Mouse (Mus musculus): ENCODE data around the gene Slc17a3. TPM values are rescaled to one million over a fixed set of nuclear protein-coding genes. Genes with fewer than 3 reads are reported as not detected.

Slc17a3 gene
- polyA plus RNA-seq, 1 experiment from 2014 or later = 0.27 TPM

DNA sequence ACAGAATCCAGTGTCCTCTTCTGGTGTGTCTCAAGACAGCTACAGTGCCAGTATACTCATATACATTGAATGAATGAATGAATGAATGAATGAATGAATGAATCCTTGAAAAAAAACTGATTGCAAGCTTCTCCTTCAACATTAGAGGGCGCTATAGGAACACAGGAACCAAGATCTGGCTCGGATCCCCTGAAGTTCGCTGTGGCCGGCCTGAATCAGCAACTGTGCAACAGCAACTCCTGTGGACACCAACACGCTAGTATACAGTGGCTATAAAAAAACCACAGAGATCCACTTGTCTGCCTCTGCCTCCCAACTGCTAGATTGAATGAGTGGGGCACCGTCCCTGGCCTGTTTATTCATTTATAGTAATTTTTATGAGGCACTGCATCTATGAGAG, 6.2 kb upstream of the Slc17a3 start:
- Histone ChIP-seq H3K4me2 (ENCODE audit: low read depth, low read length) (no peak overlapping the region), H3K4me1 (ENCODE audit: control insufficient read depth, insufficient read depth, low read length) (no peaks in the 10 kb centered on the region), H3K36me3 (ENCODE audit: control insufficient read depth, insufficient read depth, low read length) (no peaks in the 10 kb centered on the region), H3K9me3 (replicated peaks; ENCODE audit: control insufficient read depth, low read length) (no peaks in the 10 kb centered on the region), H3K27me3 (ENCODE audit: control insufficient read depth, insufficient read depth, low read length) (no peaks in the 10 kb centered on the region), H3K27ac (ENCODE audit: low read length) (no peak overlapping the region), H3K9ac (ENCODE audit: low read length) (no peak overlapping the region), H3K4me3 (replicated peaks; ENCODE audit: low read length) (no peak overlapping the region)
- no peak for ATAC-seq (ENCODE audit: insufficient read depth, low FRiP score)
- WGBS = 12% methylated on average over 6 of the region's 6 CpGs

DNA sequence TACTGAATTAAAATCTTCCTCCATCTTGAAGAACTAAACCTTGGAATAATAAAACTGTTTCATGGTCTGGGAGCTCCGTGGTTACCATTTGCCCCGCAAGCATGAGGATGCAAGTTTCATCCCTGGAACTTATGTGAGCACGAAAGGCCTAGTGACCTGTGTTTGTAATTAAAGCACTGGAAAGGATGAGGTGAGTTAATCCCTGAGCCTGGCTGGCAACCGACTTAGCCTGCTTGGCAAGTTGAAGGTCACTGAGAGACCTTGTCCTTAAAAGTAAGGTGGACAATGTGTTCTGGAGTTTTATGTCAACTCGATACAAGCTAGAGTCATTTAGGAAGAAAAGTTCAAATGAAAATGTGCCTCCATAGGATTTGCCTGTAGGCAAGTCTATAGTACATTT, 4.4 kb upstream of the Slc17a3 start:
- H3K4me2 ChIP-seq (ENCODE audit: low read depth, low read length) = no peak overlapping the region
- no peak for ATAC-seq (ENCODE audit: insufficient read depth, low FRiP score)
- H3K9ac ChIP-seq (ENCODE audit: low read length) = no peak overlapping the region
- H3K27ac ChIP-seq (ENCODE audit: low read length) = no peak overlapping the region
- H3K4me3 ChIP-seq (replicated peaks; ENCODE audit: low read length) = no peak overlapping the region
- no peaks in the 10 kb centered on the region for H3K27me3 ChIP-seq (ENCODE audit: control insufficient read depth, insufficient read depth, low read length)
- no peaks in the 10 kb centered on the region for H3K9me3 ChIP-seq (replicated peaks; ENCODE audit: control insufficient read depth, low read length)
- no peaks in the 10 kb centered on the region for H3K4me1 ChIP-seq (ENCODE audit: control insufficient read depth, insufficient read depth, low read length)
- H3K36me3 ChIP-seq (ENCODE audit: control insufficient read depth, insufficient read depth, low read length) = no peaks in the 10 kb centered on the region
- WGBS = 85% methylated on average over 5 of the region's 5 CpGs

DNA sequence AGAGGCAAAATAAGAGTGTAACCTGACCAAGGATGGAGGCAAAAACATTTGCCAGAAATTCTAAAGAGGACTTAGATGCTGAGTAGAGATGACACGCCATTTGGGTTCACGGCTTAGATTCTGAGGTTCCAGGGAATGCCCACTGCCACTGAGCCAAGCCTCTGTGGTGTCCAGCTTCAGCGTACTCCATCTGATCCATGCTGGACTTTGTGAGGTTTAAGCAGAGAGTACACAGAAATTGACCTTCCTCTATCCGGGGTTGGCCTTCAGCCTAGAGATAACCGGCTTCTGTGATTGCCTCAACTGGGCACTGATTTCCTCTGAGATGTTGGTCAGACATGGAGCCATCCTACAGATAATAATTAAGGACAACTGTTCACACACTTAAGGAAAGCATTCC, 2.6 kb upstream of the Slc17a3 start:
- H3K4me1 ChIP-seq (ENCODE audit: control insufficient read depth, insufficient read depth, low read length) = no peaks in the 10 kb centered on the region
- H3K27me3 ChIP-seq (ENCODE audit: control insufficient read depth, insufficient read depth, low read length) = no peaks in the 10 kb centered on the region
- H3K27ac ChIP-seq (ENCODE audit: low read length) = no peak overlapping the region
- no peak overlapping the region for H3K4me3 ChIP-seq (replicated peaks; ENCODE audit: low read length)
- H3K9ac ChIP-seq (ENCODE audit: low read length) = no peak overlapping the region
- WGBS = 89% methylated on average over 5 of the region's 5 CpGs
- ATAC-seq (ENCODE audit: insufficient read depth, low FRiP score) = no peak
- H3K4me2 ChIP-seq (ENCODE audit: low read depth, low read length) = no peak overlapping the region
- H3K36me3 ChIP-seq (ENCODE audit: control insufficient read depth, insufficient read depth, low read length) = no peaks in the 10 kb centered on the region
- no peaks in the 10 kb centered on the region for H3K9me3 ChIP-seq (replicated peaks; ENCODE audit: control insufficient read depth, low read length)

DNA sequence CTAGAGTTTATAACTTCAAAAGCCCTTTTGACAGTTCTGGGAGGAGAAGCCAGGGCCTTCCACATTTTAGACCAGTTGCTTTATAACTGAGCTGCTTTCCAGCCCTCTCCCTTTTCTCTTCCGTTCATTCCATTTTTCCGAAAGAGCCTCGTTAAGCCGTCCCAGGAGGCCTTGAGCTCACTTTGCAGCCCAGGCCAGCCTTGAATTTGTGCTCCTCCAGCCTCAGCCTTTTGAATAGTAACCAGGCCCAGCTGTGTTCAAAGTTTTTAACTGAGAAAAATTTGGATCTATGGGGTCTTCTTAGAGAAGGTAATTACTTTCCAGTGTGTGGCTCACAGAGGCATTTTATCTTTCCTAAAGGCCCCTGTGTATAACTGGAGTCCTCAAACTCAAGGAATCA, 6.6 kb downstream of the Slc17a3 start:
- Histone ChIP-seq H3K4me1 (ENCODE audit: control insufficient read depth, insufficient read depth, low read length) (no peaks in the 10 kb centered on the region), H3K27me3 (ENCODE audit: control insufficient read depth, insufficient read depth, low read length) (no peaks in the 10 kb centered on the region), H3K36me3 (ENCODE audit: control insufficient read depth, insufficient read depth, low read length) (no peaks in the 10 kb centered on the region), H3K9ac (ENCODE audit: low read length) (no peak overlapping the region), H3K4me2 (ENCODE audit: low read depth, low read length) (no peak overlapping the region), H3K9me3 (replicated peaks; ENCODE audit: control insufficient read depth, low read length) (no peaks in the 10 kb centered on the region), H3K4me3 (replicated peaks; ENCODE audit: low read length) (no peak overlapping the region), H3K27ac (ENCODE audit: low read length) (no peak overlapping the region)
- ATAC-seq (ENCODE audit: insufficient read depth, low FRiP score) = no peak
- 72% methylated on average over 4 of the region's 4 CpGs for WGBS

DNA sequence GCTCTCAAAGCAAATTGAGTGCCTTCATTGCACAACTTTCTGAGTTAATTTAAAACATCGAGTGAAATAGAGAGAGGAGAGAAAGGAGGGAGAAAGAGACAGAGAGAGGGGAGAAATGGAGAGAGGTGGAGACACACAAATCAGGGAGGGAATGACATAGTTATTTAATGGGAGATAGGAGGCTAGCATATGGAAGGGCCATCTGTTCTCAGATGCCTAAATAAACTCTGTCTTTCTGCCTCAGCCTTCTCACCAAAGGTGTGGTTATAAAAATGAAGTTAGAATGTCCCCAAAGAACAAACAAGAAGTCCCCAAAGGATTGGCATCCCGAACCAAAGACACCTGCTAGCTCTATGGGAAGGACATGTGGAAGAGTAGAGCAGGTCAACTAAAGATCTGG, 10.1 kb downstream of the Slc17a3 start:
- Histone ChIP-seq H3K36me3 (ENCODE audit: control insufficient read depth, insufficient read depth, low read length) (no peaks in the 10 kb centered on the region), H3K4me1 (ENCODE audit: control insufficient read depth, insufficient read depth, low read length) (no peaks in the 10 kb centered on the region), H3K4me3 (replicated peaks; ENCODE audit: low read length) (no peak overlapping the region), H3K27ac (ENCODE audit: low read length) (no peak overlapping the region), H3K4me2 (ENCODE audit: low read depth, low read length) (no peak overlapping the region), H3K27me3 (ENCODE audit: control insufficient read depth, insufficient read depth, low read length) (no peaks in the 10 kb centered on the region), H3K9me3 (replicated peaks; ENCODE audit: control insufficient read depth, low read length) (no peaks in the 10 kb centered on the region), H3K9ac (ENCODE audit: low read length) (no peak overlapping the region)
- 81% methylated on average over 2 of the region's 2 CpGs for WGBS
- ATAC-seq (ENCODE audit: insufficient read depth, low FRiP score) = no peak

DNA sequence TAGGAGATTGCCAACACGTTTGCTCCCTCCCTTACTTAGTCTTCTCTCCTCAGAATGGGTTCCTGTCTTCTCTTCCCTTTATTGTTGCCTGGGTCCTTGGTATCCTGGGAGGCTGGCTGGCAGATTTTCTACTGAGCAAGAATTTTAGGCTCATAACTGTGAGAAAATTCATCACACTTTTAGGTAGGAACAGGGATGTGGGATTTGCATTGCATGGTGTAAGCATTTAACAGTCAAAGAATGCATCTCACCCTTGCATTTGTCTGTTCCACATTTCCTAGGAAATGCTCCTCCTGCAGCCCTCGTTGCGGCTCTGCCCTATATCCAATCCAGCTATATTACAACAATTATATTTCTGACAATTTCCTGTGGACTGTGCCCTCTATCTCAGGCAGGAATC, 17.2 kb downstream of the Slc17a3 start:
- no peaks in the 10 kb centered on the region for H3K36me3 ChIP-seq (ENCODE audit: control insufficient read depth, insufficient read depth, low read length)
- WGBS = 54% methylated on average over 3 of the region's 3 CpGs

DNA sequence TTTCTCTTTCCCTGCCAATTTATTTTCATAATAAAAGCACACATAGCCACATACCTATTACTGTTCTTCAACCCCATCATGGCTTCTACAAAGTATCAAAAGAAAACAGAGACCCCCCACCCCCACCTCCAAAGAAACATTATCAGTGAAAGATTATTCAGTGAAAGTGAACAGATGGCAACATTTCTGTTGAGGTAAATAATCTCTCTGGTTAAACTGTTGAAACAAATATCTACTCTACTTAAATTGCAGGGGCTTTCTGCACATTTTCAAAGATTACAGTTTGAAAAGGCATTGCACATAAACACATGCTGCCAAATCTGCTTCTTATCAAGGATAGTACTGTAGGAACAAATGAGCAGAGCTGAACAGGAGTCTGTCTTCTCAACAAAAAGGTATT, 22.6 kb downstream of the Slc17a3 start:
- Histone ChIP-seq H3K4me2 (ENCODE audit: low read depth, low read length) (no peak overlapping the region), H3K36me3 (ENCODE audit: control insufficient read depth, insufficient read depth, low read length) (no peaks in the 10 kb centered on the region), H3K27me3 (ENCODE audit: control insufficient read depth, insufficient read depth, low read length) (no peaks in the 10 kb centered on the region), H3K9me3 (replicated peaks; ENCODE audit: control insufficient read depth, low read length) (no peaks in the 10 kb centered on the region), H3K4me1 (ENCODE audit: control insufficient read depth, insufficient read depth, low read length) (no peaks in the 10 kb centered on the region), H3K27ac (ENCODE audit: low read length) (no peak overlapping the region), H3K9ac (ENCODE audit: low read length) (no peak overlapping the region), H3K4me3 (replicated peaks; ENCODE audit: low read length) (no peak overlapping the region)
- no peak for ATAC-seq (ENCODE audit: insufficient read depth, low FRiP score)

More for the DNA sequence above, 17.2 kb downstream of the Slc17a3 start:
- H3K9ac ChIP-seq (ENCODE audit: low read length) = no peak overlapping the region
- no peak for ATAC-seq (ENCODE audit: insufficient read depth, low FRiP score)
- H3K9me3 ChIP-seq (replicated peaks; ENCODE audit: control insufficient read depth, low read length) = no peaks in the 10 kb centered on the region
- H3K27me3 ChIP-seq (ENCODE audit: control insufficient read depth, insufficient read depth, low read length) = no peaks in the 10 kb centered on the region
- H3K4me3 ChIP-seq (replicated peaks; ENCODE audit: low read length) = no peak overlapping the region
- H3K4me2 ChIP-seq (ENCODE audit: low read depth, low read length) = no peak overlapping the region
- H3K4me1 ChIP-seq (ENCODE audit: control insufficient read depth, insufficient read depth, low read length) = no peaks in the 10 kb centered on the region
- no peak overlapping the region for H3K27ac ChIP-seq (ENCODE audit: low read length)

DNA sequence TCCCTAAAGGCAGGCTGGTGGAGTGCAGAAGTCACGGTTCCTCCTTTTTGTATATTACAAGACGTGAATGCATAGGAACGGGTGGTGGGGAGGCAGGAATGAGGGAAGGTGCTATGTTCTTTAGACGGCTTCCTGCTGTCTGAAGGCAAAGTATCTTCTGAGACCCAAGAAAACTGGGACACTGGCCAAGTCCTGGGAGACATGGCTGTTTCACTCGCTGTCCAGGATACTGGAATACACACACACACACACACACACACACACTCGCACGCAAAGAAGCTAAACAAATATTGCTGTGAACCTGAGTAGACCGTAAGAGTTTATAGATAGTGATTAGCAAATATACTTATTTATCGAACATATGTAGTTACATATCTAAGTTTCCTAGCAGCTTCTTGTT, 25.5 kb downstream of the Slc17a3 start:
- Histone ChIP-seq H3K27ac (ENCODE audit: low read length) (no peak overlapping the region), H3K4me2 (ENCODE audit: low read depth, low read length) (no peak overlapping the region), H3K4me3 (replicated peaks; ENCODE audit: low read length) (no peak overlapping the region), H3K9me3 (replicated peaks; ENCODE audit: control insufficient read depth, low read length) (no peaks in the 10 kb centered on the region), H3K9ac (ENCODE audit: low read length) (no peak overlapping the region), H3K4me1 (ENCODE audit: control insufficient read depth, insufficient read depth, low read length) (no peaks in the 10 kb centered on the region), H3K27me3 (ENCODE audit: control insufficient read depth, insufficient read depth, low read length) (no peaks in the 10 kb centered on the region), H3K36me3 (ENCODE audit: control insufficient read depth, insufficient read depth, low read length) (no peaks in the 10 kb centered on the region)
- WGBS = 50% methylated on average over 9 of the region's 9 CpGs
- ATAC-seq (ENCODE audit: insufficient read depth, low FRiP score) = no peak

DNA sequence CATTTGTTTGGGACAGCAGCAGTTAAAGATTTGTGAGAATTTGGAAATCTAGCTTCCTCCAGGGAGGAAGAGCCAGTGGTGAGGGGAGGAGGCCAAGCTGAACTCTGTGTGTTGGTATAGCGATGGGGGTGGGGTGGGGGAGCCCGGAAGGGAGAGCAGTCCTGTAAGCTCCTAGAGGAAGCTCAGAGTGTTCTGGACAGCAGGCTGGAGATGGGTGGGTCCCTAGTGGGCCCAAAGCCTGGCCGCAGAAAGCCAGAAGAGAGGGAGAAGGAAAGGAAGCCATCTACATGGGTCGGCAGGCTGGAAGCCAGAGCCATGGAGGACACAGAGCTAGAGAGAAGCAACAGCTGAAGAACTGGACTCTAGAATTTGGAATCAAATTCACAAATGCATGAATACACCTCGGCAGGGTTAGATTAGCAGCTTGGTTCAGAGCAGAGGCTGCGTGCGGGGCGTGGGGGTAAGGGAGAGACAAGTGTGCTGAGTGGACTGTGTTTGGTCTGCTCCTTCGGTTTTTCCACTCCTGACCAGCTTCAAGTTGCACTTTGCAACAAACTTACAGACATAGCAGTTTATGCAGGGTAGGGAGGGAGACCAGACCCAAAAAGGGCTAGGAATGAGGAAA, 27.0 kb downstream of the Slc17a3 start:
- H3K9ac ChIP-seq (ENCODE audit: low read length) = no peak overlapping the region
- no peaks in the 10 kb centered on the region for H3K36me3 ChIP-seq (ENCODE audit: control insufficient read depth, insufficient read depth, low read length)
- H3K4me2 ChIP-seq (ENCODE audit: low read depth, low read length) = no peak overlapping the region
- no peaks in the 10 kb centered on the region for H3K27me3 ChIP-seq (ENCODE audit: control insufficient read depth, insufficient read depth, low read length)
- no peaks in the 10 kb centered on the region for H3K9me3 ChIP-seq (replicated peaks; ENCODE audit: control insufficient read depth, low read length)
- 67% methylated on average over 9 of the region's 9 CpGs for WGBS
- H3K4me3 ChIP-seq (replicated peaks; ENCODE audit: low read length) = no peak overlapping the region
- H3K4me1 ChIP-seq (ENCODE audit: control insufficient read depth, insufficient read depth, low read length) = no peaks in the 10 kb centered on the region
- ATAC-seq (ENCODE audit: insufficient read depth, low FRiP score) = no peak
- H3K27ac ChIP-seq (ENCODE audit: low read length) = peak overlapping the region; percentile 31; the same call in 1 of the 2 replicates

DNA sequence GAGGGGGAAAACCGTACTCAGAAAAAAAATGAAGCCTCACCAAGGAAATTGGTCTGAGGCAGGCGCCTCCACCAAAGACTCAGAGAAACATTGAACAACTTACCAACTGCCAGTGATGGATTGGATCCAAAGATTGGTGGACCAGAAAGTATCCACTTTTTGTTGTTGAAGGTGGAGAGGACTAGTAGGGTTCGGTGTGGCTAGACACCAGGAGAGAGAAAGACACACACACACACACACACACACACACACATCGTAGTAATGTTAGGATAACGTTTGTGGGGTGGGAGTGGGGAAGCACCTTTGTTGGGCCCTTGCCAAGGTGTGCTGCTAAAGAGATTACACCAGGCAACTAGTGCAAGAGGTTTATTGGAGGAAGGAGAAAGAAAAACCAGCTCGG, 27.8 kb downstream of the Slc17a3 start:
- no peak for ATAC-seq (ENCODE audit: insufficient read depth, low FRiP score)
- no peaks in the 10 kb centered on the region for H3K4me1 ChIP-seq (ENCODE audit: control insufficient read depth, insufficient read depth, low read length)

More for the DNA sequence above, 27.8 kb downstream of the Slc17a3 start:
- H3K4me2 ChIP-seq (ENCODE audit: low read depth, low read length) = no peak overlapping the region
- H3K27me3 ChIP-seq (ENCODE audit: control insufficient read depth, insufficient read depth, low read length) = no peaks in the 10 kb centered on the region
- H3K4me3 ChIP-seq (replicated peaks; ENCODE audit: low read length) = no peak overlapping the region
- no peaks in the 10 kb centered on the region for H3K36me3 ChIP-seq (ENCODE audit: control insufficient read depth, insufficient read depth, low read length)
- 78% methylated on average over 6 of the region's 6 CpGs for WGBS
- H3K9me3 ChIP-seq (replicated peaks; ENCODE audit: control insufficient read depth, low read length) = no peaks in the 10 kb centered on the region
- H3K27ac ChIP-seq (ENCODE audit: low read length) = no peak overlapping the region
- no peak overlapping the region for H3K9ac ChIP-seq (ENCODE audit: low read length)
